Mouse (Mus musculus) thymus, postnatal 10 days (tissue): ENCODE measurements around the gene Miga2.
A peak's percentile ranks its signal among the peaks of the same experiment; 100 is the strongest.
"Not testable (repeated sequence)": the region's sequence is repeated elsewhere in the genome, so short reads cannot be mapped to it uniquely, and the experiment has no call there.

Experiments used
- DNase-seq, 2 experiments: peaks; one replicate each; pipeline ENCODE4 v3.0.0; 2021; ENCODE audit warnings: low spot score in 2 of 2

Miga2 gene

DNA sequence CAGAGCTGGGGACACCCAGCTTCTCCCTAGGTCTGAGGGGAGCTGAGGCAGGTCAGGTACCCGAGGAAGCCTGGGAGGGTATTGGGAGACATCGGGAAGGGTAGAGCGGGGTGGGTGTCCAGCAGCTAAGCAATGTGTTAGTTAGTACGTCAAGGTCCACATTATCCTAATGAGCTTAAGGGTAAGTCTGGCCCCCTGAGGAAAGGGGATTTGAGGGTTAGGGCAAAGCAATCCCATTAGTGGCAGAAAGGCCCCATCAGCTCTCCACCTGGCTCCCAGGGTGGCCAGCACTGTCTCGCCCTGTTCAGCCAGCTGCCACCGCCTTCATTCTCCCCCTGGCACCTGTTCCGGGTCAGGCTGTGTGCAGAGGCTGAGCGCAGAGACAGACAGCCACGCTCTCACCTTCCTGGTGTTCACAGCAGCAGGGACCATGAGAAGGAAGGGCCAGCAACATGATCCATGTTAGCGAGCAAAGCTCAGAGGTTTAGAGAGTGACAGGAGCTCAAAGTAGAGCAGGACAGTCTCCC, 34.0 kb downstream of the Miga2 start:
- DNase-seq: no peak

DNA sequence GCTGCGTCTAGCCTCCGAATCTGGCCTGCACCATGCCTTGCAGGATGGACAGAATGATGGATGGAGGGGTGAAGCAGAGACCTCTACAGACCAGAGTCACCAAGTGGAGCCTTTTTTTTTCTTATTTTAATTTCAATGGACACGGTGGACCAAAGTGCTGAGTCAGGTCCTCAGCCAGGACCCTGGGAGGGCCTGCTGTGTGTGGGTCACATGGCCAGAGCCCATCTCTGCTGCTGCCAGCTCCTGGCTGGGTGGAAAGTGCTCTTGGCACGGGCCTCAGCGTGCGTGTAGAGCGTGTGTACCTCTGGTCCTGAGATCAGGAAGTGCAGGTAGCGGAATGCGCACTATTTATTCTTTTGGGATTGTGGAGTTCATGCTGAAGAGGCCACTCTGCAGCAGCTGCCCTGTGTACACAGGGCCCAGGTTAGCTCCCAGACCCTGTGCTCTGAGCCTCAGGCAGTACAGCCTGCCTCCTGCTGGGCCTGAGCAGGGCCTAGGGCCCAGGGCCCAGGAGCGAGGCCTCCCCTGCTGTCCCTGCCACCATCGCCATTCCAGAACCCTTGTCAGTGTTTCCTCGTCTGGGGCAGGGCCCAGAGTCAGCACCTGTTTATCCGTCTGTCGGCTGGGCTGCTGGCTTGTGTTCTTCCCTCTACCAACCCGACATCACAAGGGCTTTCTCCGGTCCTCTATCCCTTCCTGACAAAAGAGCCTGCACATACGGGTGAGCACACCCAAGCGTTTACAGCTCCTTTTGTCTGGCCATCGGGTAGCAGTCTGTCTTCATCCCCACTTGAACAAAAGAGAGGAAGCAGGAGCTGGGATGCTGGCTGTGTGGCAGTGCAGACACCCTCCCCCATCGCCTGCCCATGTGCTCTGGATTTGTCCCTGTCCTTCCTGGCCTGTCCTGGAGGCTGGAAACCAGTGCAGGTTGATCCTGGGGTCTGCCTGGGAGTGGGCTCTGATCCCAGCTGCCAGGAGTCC, 35.4 kb downstream of the Miga2 start:
- no peak for DNase-seq

DNA sequence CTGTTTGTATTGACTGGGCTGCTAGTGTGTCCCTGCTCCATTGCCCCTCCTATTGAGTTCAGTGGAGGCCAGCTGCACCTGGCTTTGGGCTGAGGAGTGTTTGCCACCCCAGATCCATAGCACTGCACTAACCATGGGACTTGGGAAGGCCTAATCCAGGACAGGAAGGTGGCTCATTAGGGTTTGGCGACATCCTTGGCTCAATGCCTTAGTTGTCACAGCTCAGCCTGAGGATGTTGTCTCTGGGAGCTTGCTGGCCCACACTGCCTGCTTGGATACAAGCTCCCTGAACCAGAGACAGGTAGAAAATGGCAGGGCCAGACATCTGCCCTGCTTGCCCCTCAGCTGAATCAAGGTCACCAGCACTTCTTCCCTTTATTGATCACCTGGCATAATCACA, 37.5 kb downstream of the Miga2 start:
- DNase-seq: no peak

DNA sequence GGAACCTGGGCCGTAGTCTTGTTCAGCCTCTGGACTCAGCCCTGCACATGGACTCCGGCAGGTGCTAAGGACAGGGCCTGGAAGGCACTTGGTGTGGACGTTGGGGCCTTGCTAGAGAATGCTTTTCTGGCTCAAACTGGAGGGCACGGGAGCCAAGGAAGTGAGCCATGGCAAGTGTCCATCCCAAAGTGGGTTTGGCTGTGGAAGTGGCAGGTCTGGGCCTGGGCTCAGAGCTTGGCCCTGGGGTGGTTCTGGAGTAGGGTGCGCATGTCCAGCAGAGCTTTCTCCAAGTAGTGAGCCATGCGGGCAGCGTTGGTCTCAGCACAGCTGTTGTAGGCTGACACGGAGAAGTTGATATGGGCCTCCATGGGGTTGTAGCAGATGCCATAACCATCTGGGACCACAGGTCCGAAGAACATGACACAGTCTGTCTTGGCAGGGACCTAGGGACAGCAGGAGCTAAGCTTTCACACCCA, 38.4 kb downstream of the Miga2 start:
- DNase-seq: no peak

DNA sequence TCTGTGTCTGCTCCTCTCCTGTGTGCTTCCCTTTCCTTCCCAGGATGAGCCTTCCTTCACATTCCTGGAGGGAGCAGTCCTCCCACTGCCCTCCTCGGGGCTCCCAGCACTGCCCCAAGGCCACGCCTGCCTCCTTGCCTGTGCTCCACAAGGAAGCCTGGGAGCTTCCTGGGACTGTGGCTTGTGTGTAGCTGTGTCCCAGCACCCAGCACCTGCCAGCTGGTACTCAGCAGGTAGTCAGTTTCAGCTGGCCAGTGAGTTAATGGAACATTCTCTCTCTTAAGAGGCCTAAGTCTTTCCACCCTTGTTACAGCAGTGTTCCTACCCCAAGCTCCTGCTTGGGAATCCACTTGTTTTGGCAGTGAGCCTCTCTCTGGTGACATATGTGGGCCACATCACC, 38.8 kb downstream of the Miga2 start:
- no peak for DNase-seq

DNA sequence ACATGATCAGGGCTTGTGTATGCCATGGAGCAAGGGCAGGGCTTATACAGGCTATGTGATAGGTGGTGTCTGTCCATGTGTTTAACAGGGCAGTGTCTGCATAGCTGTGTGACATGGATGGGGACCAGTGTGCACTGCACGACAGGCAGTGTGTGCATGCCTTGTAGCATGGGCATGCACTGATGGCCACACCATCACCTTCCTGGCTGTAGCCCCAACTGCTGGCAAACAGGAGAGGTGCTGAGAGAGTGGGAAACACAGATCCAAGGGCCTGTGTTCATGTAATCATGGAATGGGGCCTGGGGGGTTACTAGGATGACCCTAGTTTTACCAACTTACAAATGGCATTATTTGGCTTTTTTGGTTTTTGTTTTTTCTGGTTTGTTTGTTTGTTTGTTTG, 39.8 kb downstream of the Miga2 start:
- no peak for DNase-seq

DNA sequence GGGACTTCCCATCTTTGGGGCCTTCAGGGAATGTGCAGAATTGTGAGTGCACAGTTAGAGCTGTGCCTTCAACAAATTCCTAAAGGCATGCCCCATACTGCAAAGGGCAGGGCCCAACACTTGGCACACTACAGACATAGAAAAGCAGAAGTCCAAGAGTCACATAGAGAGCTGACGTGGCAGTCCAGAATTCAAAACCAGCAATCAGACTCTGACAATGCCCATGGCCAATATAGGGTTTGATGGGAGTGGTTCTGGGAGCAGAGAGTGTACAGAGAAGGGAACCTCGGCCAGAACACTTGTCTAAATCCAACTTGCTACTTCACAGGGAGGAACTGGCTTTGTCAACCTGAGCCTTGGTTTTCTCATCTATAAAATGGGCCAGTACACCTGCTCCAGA, 43.2 kb downstream of the Miga2 start:
- no peak for DNase-seq

DNA sequence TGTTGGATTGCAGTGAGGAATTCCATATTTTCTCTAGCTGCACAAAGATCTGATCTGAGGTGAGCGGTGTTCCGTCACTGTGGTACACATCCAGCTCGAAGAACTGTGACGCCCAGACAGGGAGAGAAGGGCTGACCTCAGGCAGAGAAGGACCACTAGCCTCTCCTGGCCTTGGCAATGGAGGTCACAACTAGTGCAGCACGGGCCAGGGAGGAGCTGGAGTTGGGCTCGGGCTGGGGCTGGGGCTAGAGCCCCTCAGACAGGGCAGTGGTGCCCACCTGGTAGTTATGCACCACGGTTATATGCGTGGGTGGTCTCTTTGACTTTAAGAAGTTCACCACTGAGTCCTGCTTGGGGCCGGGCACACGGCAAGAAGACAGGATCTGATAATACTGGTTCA, 43.7 kb downstream of the Miga2 start:
- DNase-seq: no peak

DNA sequence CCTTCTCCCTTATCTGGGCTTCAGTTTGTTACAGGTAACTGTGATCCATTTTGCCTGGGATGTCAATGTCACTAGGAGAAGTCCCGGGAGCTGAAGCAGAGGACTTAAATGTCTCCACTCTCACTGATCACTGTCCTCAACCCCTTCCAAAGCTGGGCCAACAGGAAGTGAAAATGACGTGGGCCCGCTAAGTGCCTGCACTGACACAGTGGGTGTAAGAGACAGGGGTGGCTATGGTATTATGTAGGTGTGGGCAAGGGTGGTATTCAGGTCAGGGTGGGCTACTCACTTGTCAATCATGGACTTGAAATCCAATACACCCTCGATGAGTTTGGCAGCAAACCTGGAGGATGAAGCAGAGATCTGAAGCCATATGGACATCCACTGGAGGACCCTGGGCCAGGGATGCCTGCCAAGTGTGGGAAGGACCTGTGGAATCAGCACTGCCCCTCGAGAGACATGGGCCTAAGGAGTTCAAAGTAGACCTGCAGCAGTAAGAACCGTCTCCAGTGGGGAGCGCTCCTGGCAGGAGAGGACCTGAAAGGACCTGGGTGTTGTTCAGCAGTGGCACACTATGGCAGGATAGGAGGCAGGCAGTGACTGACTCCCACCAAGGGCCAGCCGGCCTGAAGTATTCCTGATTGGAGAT, 44.5 kb downstream of the Miga2 start:
- no peak for DNase-seq

DNA sequence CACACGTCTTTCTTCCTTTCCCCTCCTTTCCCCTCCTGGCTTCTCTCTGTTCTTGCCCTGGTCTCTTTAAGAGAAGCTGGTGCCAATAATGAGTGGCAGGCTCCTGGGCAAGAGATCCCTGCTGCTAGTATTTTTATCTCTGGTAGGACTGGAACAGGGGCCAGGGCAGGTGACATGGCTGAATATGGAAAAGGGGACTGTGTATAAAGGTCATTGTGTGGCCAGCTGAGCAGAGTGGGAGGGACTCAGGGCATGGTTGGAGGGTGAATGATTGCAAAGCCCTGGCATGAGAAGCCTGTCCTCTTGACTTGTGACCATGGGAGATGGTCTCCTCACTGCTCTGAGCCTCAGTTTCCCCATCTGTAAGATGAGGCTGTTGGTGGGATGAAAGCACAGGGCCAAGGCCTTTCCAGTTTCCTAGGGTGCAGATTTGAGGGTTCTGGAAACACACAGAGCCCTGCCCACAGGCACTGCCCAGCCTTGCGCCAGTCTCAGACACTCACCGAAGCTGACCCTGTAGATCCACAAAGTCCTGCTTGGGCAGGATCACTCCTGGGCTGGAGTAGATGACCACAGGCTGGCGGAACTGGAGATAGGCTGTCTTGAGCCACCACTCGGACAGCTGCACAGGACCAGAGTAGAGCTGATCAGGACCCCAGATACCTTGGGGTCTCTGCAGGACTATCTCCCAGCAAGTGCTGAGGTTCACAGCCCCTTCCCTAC, 45.6 kb downstream of the Miga2 start:
- no peak for DNase-seq

DNA sequence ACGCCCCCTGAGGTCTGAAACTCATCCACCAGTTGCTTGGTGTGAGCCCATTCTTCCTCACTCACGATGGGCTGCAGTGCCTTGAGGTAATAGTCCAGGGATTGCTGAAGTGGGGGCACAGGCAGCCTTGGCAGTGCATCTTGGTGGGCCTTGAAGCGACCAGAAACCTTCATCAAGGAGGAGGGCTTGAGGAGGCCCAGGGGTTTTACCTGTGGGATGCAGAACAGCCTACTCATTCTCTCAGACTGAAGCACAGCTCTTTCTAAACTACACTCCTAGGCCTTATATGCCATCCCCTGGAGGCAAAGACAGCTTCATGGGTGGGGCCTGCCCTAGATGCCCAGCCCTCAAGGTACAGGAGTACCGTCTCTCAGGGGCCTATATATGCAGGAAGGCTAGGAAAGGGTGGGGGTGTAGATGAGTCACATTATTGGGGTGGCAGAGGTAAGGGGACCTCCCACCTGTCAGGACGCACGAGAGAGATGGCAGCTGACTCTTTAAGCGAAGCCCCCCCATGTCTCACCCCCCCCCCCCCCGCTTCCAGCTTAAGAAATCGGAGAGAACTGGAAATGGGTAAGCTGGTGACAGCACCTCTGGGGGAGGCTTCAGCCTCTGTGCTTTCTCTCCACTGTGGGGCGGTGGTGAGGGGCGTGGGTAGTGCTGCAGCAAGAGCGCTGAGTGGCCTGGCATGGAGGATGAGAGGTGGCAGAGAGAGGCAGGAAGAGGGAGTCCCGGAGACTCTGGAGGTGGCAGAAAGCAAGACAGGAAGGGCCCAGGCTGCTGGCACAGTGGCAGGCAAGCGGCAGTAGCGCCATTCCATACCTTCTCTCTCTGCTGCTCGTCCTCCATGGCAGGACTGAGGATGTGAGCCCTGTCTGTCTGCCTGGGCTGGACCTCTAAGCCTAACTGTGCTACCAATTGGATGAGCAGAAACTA, 49.3 kb downstream of the Miga2 start:
- DNase-seq: no peak

DNA sequence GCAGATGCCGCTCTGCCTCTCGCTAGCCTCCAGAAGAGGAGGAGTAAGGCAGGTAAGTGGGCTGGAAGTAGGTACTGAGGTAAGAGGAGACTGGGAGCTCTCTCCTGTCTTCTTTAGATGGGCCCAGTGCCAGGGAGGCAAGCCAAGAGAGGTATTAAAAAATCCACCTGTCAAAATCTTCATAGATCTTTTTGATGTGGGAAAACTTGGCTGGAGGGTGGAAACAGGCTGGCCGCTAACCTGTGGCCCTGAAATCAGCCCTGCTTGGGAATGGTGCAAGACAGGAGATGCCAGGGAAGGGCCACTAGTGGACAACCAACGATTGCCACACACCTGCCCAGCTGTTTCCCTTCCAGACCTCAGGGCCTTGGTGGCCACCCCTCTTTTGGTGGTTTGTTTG, 50.1 kb downstream of the Miga2 start:
- DNase-seq: no peak

DNA sequence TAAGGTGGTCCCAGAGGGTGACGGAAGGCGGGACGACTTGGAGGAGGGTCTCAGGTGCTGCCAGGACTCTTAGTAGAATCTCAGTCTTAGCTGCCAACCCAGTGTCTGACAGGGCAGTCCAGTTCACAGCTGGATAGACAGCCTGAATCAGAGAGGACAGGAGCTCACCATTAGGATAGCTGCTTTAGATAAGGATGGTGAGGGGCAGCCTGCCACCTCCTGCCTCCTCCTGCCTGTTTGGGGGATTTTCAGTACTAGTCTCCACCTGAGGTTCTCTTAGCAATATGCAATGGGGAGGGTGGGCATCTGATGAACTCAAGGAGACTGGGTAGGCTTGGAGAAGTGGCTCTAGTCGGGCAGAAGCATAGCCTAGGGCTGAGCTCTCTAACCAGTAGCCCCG, 50.6 kb downstream of the Miga2 start:
- no peak for DNase-seq

DNA sequence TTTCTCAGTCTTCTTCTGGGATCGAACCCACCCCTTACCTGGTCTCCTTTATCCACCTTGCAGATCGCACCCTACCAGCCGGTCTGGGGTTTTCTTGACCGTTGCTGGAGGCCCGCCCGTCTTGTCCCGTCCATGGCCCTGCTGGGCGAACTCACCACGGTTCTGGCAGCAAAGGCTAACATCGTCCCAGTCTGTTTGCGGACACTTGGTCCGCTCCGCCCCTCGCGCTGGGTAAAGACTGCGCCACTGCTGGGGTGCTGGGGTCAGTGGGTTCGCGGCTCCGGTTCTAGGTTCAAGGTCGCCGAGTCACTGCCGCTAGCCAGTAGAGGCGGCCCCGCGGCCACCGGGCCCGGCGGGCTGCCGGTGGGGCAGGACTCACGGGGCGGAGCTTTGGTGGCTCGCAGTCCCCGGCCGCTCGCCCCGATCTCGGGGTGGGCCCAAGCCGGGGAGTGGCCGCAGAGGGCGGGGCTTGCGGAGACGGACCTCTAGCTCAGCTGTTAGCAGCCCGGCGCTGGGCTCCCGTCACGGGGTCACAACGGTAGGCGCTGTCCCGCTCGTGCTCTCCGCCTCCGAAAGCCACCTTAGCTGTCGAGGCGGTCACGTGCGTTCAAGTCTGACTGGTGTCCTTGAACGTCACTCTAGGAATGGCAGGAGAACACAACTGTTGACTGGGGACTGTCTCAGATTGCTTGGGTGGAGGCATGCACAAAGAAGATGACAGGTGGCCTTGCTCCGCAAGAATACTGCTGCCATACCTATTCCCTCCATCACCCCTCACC, 51.3 kb downstream of the Miga2 start, which contains the start of gene Crat:
Gene Crat (minus strand): TSS at position 657 of the 779 bp plus-strand sequence.
- DNase-seq: peak; percentile 55 to 70

DNA sequence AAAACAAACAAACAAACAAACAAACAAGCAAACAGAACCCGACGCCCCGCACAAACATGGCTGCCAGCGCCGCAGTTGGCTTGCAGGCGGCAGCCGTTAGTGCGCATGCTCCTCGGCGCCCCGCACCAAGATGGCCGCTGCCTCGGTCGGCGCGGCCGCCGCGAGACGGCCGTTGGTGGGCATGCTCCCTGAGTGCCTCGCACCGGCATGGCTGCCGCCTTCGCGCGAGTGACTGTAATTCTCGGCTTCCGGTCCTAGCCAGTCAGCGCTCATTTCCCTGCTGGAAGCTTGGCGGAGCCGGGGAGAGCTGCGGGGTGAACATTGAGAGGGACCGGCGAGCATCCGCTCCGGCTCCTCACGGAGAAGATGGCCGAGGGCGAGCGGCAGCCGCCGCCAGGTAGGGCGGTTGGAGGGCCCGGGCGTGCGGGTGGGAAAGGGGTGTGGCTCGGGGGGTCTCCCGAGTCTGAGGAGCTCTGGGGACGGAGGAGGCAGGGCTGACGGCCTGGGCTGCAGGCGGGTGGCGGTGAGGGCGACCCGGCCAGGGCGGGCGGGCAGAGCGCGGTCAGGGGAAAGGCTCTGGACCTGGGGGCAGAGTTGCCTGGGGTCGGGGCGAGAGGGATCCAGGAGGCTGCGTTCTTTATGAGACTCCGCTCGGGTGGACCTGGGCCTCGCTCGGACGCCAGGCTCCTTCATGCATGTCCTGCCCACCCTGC, 52.1 kb downstream of the Miga2 start, which contains the start of gene Ptpa:
Gene Ptpa (plus strand): TSS at position 104 of the 713 bp plus-strand sequence.
- peak; percentile 92 to 96 for DNase-seq

DNA sequence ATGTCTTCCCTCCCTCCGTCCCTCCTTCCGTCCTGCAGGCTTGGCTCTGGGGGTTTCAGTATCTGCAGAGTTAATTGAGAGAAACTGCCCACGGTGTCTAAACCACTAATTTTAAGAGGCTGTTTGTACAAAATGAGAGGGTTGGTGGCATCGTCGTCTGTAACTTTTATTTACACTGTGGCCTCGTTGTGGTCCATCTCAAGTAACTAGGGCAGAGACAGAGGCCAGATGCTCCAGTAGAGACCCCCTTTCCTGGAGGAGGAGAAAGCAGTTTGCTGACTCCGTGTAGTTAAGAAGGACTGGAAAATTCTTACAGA, 52.6 kb downstream of the Miga2 start:
- DNase-seq: no peak

DNA sequence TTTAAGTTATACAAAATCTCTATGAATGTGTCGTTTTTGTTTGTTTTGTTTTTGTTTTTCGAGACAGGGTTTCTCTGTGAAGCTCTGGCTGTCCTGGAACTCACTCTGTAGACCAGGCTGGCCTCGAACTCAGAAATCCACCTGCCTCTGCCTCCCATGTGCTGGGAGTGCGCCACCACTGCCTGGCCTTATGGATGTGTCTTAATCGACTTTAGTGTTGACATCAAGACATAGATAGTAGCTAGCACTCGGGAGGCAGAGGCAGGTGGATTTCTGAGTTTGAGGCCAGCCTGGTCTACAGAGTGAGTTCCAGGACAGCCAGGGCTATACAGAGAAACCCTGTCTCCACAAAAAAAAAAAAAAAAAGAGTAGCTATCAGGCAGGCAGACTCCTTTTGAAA, 53.1 kb downstream of the Miga2 start:
- not testable (repeated sequence) for DNase-seq

DNA sequence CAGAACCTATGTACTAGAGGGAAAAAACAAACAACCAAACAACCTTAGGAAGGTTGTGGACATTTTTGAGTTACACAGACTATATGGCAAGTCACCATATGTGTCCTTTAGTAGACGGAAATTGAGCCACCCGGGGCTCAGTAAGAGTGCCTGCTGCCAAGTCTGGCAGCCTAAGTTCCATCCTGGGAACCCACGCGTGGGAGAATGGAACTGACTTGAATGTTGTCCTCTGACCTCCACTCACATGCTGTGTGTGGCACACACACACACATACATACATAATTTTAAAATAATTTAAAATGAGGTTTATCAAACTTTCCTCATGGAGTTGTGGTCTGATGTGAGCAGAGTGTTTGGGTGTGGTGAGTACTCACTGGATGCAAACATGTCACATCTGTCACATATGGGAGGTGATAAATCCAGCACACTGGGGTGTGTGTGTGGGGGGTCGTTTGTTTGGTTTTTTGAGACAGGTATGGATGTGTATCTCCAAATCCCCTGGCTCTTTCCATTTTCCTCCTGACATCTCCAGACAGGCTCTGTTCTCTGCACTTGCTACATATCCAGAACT, 53.6 kb downstream of the Miga2 start:
- DNase-seq: no peak

DNA sequence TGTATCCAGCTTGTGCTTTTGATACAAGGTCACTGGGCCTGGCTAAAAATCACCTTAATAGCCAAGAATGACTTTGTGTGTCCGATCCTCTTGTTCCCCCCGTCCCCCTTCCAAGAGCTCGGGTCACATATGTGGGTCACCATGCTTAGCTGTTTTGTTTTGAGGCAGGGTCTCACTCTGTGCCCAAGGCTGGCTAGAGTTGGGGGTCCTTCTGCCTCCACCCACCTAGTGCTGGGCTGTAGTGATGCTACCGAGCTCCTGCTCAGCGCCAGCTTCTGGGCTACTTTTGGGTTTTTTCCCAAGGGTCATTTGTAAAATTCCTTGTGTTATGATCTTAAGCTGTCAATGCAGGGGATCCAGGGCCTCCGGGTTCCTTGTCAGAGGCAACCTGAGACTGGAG, 54.2 kb downstream of the Miga2 start:
- no peak for DNase-seq
